Mouse (Mus musculus): ENCODE measurements at regions not wholly inside any gene's neighbourhood (a gene's known extent, or its start where the extent isn't known, plus 50 kb on each side); places are given as distances from the start of the nearest gene placed in this dataset.

- Histone ChIP-seq H3K36me3 (no peaks in the 10 kb centered on the region), H3K9ac (replicated peaks) (no peak overlapping the region), H3K4me2 (replicated peaks) (no peak overlapping the region), H3K27me3 (no peaks in the 10 kb centered on the region), H3K9me3 (no peaks in the 10 kb centered on the region), H3K4me3 (replicated peaks) (no peak overlapping the region), H3K4me1 (replicated peaks) (no peaks in the 10 kb centered on the region), H3K27ac (no peak overlapping the region)
- WGBS, result 100% methylated on average over 1 of the region's 1 CpGs
- no peak for ATAC-seq
These were observed 114.6 kb downstream of the Trib2 start for GRCm38 (mm10) chr12:15702137-15702536.

- no peaks in the 10 kb centered on the region for H3K9me3 ChIP-seq
These were observed 117.9 kb downstream of the Trib2 start for GRCm38 (mm10) chr12:15698829-15699228.

GRCm38 (mm10) chr12:15698042-15698771, 118.5 kb downstream of the Trib2 start:
- Histone ChIP-seq H3K4me3 (replicated peaks) (no peak overlapping the region), H3K9ac (replicated peaks) (no peak overlapping the region), H3K36me3 (no peaks in the 10 kb centered on the region), H3K27ac (no peak overlapping the region), H3K9me3 (no peaks in the 10 kb centered on the region), H3K4me2 (replicated peaks) (no peak overlapping the region), H3K4me1 (replicated peaks) (no peaks in the 10 kb centered on the region), H3K27me3 (no peaks in the 10 kb centered on the region)
- ATAC-seq, result no peak
- WGBS, result 82% methylated on average over 6 of the region's 6 CpGs

More at GRCm38 (mm10) chr12:15698829-15699228, 117.9 kb downstream of the Trib2 start:
- 75% methylated on average over 4 of the region's 4 CpGs for WGBS
- Histone ChIP-seq H3K9ac (replicated peaks) (no peak overlapping the region), H3K4me2 (replicated peaks) (no peak overlapping the region), H3K4me3 (replicated peaks) (no peak overlapping the region), H3K27ac (no peak overlapping the region), H3K27me3 (no peaks in the 10 kb centered on the region), H3K36me3 (no peaks in the 10 kb centered on the region), H3K4me1 (replicated peaks) (no peaks in the 10 kb centered on the region)
- ATAC-seq, result no peak

- H3K4me2 ChIP-seq (replicated peaks), result no peak overlapping the region
- no peaks in the 10 kb centered on the region for H3K9me3 ChIP-seq
- ATAC-seq, result no peak
- no peaks in the 10 kb centered on the region for H3K27me3 ChIP-seq
- H3K4me1 ChIP-seq (replicated peaks), result no peaks in the 10 kb centered on the region
- H3K36me3 ChIP-seq, result no peaks in the 10 kb centered on the region
- no peak overlapping the region for H3K9ac ChIP-seq (replicated peaks)
- WGBS, result 89% methylated on average over 2 of the region's 2 CpGs
- no peak overlapping the region for H3K27ac ChIP-seq
- H3K4me3 ChIP-seq (replicated peaks), result no peak overlapping the region
These were observed 128.4 kb downstream of the Trib2 start for GRCm38 (mm10) chr12:15688342-15688741.

GRCm38 (mm10) chr12:15684311-15684710, 132.4 kb downstream of the Trib2 start:
- WGBS, result 80% methylated on average over 5 of the region's 5 CpGs
- ATAC-seq, result no peak
- H3K27ac ChIP-seq, result no peak overlapping the region
- no peaks in the 10 kb centered on the region for H3K9me3 ChIP-seq
- H3K27me3 ChIP-seq, result no peaks in the 10 kb centered on the region
- no peaks in the 10 kb centered on the region for H3K4me1 ChIP-seq (replicated peaks)
- no peak overlapping the region for H3K9ac ChIP-seq (replicated peaks)
- H3K4me3 ChIP-seq (replicated peaks), result no peak overlapping the region
- no peak overlapping the region for H3K4me2 ChIP-seq (replicated peaks)
- no peaks in the 10 kb centered on the region for H3K36me3 ChIP-seq

GRCm38 (mm10) chr12:15681678-15682355, 134.9 kb downstream of the Trib2 start:
- H3K36me3 ChIP-seq, result no peaks in the 10 kb centered on the region
- WGBS, result 86% methylated on average over 5 of the region's 5 CpGs
- H3K9me3 ChIP-seq, result no peaks in the 10 kb centered on the region
- H3K4me3 ChIP-seq (replicated peaks), result no peak overlapping the region
- H3K27ac ChIP-seq, result no peak overlapping the region
- no peak overlapping the region for H3K4me2 ChIP-seq (replicated peaks)
- no peak overlapping the region for H3K9ac ChIP-seq (replicated peaks)
- H3K4me1 ChIP-seq (replicated peaks), result no peaks in the 10 kb centered on the region
- no peaks in the 10 kb centered on the region for H3K27me3 ChIP-seq
- no peak for ATAC-seq

GRCm38 (mm10) chr12:15676127-15676526, 140.6 kb downstream of the Trib2 start:
- H3K4me3 ChIP-seq (replicated peaks), result no peak overlapping the region
- ATAC-seq, result no peak
- H3K27ac ChIP-seq, result no peak overlapping the region
- H3K4me2 ChIP-seq (replicated peaks), result no peak overlapping the region
- H3K9me3 ChIP-seq, result no peaks in the 10 kb centered on the region
- no peaks in the 10 kb centered on the region for H3K36me3 ChIP-seq
- H3K27me3 ChIP-seq, result no peaks in the 10 kb centered on the region
- no peak overlapping the region for H3K9ac ChIP-seq (replicated peaks)
- WGBS, result 63% methylated on average over 3 of the region's 3 CpGs
- H3K4me1 ChIP-seq (replicated peaks), result no peaks in the 10 kb centered on the region

GRCm38 (mm10) chr12:15659755-15660154, 157.0 kb downstream of the Trib2 start:
- no peak overlapping the region for H3K4me3 ChIP-seq (replicated peaks)
- no peaks in the 10 kb centered on the region for H3K36me3 ChIP-seq
- 73% methylated on average over 2 of the region's 2 CpGs for WGBS
- H3K9ac ChIP-seq (replicated peaks), result no peak overlapping the region
- H3K27me3 ChIP-seq, result no peaks in the 10 kb centered on the region
- no peak for ATAC-seq
- no peaks in the 10 kb centered on the region for H3K9me3 ChIP-seq
- H3K27ac ChIP-seq, result no peak overlapping the region
- no peak overlapping the region for H3K4me2 ChIP-seq (replicated peaks)
- no peaks in the 10 kb centered on the region for H3K4me1 ChIP-seq (replicated peaks)

GRCm38 (mm10) chr12:15659332-15659731, 157.4 kb downstream of the Trib2 start:
- Histone ChIP-seq H3K4me1 (replicated peaks) (no peaks in the 10 kb centered on the region), H3K27ac (no peak overlapping the region), H3K9me3 (no peaks in the 10 kb centered on the region), H3K9ac (replicated peaks) (no peak overlapping the region), H3K4me2 (replicated peaks) (no peak overlapping the region), H3K4me3 (replicated peaks) (no peak overlapping the region), H3K27me3 (no peaks in the 10 kb centered on the region), H3K36me3 (no peaks in the 10 kb centered on the region)
- 80% methylated on average over 2 of the region's 2 CpGs for WGBS
- no peak for ATAC-seq

GRCm38 (mm10) chr12:15657748-15658251, 158.9 kb downstream of the Trib2 start:
- ATAC-seq, result no peak
- Histone ChIP-seq H3K4me3 (replicated peaks) (no peak overlapping the region), H3K9ac (replicated peaks) (no peak overlapping the region), H3K27ac (no peak overlapping the region), H3K27me3 (no peaks in the 10 kb centered on the region), H3K4me1 (replicated peaks) (no peaks in the 10 kb centered on the region), H3K9me3 (no peaks in the 10 kb centered on the region), H3K36me3 (no peaks in the 10 kb centered on the region), H3K4me2 (replicated peaks) (no peak overlapping the region)
- WGBS, result 77% methylated on average over 3 of the region's 3 CpGs

GRCm38 (mm10) chr12:15654585-15654984, 162.1 kb downstream of the Trib2 start:
- ATAC-seq, result no peak
- Histone ChIP-seq H3K36me3 (no peaks in the 10 kb centered on the region), H3K27ac (no peak overlapping the region), H3K4me1 (replicated peaks) (no peaks in the 10 kb centered on the region), H3K27me3 (no peaks in the 10 kb centered on the region), H3K9me3 (no peaks in the 10 kb centered on the region), H3K9ac (replicated peaks) (no peak overlapping the region), H3K4me2 (replicated peaks) (no peak overlapping the region), H3K4me3 (replicated peaks) (no peak overlapping the region)
- 94% methylated on average over 4 of the region's 4 CpGs for WGBS

- no peaks in the 10 kb centered on the region for H3K36me3 ChIP-seq
- H3K9ac ChIP-seq (replicated peaks), result no peak overlapping the region
- H3K4me3 ChIP-seq (replicated peaks), result no peak overlapping the region
- WGBS, result 83% methylated on average over 8 of the region's 8 CpGs
- no peak for ATAC-seq
- no peaks in the 10 kb centered on the region for H3K4me1 ChIP-seq (replicated peaks)
- no peak overlapping the region for H3K4me2 ChIP-seq (replicated peaks)
- no peak overlapping the region for H3K27ac ChIP-seq
- H3K9me3 ChIP-seq, result no peaks in the 10 kb centered on the region
- H3K27me3 ChIP-seq, result no peaks in the 10 kb centered on the region
These were observed 163.4 kb downstream of the Trib2 start for GRCm38 (mm10) chr12:15653357-15653763.
